Mouse (Mus musculus) liver, embryonic 14.5 days (tissue): ENCODE data around the gene Slk.

ENCODE experiments used
- CTCF ChIP-seq: IDR thresholded peaks from 2 replicates; pipeline ENCODE4 v1.5.1; 2016; ENCODE audit warnings: antibody characterized with exemption, low read depth, control low read depth
- EP300 ChIP-seq: IDR thresholded peaks from 2 replicates; pipeline ENCODE4 v1.6.1; 2016; ENCODE audit warnings: antibody characterized with exemption, low read depth

- TF ChIP-seq EP300 (no peak), CTCF (no peak)
Observed at GRCm38 (mm10) chr19:47659765-47660408, 80.4 kb downstream of the Slk start.
